Mouse (Mus musculus): ENCODE data around the gene Crip1.

DNA sequence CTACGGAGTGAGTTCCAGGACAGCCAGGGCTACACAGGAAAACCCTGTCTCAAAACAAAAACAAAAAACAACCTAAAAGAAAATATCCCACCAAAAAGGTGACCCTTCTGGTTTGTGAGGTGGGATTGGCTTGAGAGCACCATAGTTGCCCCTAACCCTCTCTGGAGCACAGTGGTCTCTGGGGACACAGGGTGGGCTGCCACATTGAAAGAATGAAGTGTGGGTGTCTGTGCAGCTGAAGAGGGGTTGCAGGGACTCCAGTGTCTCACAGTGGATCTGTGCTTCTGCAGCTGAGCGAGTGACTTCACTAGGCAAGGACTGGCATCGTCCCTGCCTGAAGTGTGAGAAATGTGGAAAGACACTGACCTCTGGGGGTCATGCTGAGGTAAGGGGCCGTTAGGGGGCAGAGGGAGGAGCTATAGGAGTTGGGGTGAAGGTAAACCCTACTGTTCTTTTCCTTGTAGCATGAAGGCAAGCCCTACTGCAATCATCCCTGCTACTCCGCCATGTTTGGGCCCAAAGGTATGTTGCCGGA, 6.9 kb downstream of the Crip1 start:
- TF ChIP-seq CTCF (IDR thresholded peaks at IDR 0.05; ENCODE audit: low read depth, low read length) (no peak), TAL1 (conservative IDR thresholded peaks at IDR 0.05; ENCODE audit: low read depth, low read length) (no peak)
